Mouse (Mus musculus): ENCODE measurements around the gene Cald1. TPM values are rescaled to one million over a fixed set of nuclear protein-coding genes. Genes with fewer than 3 reads are reported as not detected.

The Cald1 gene
- polyA plus RNA-seq, 1 experiment from 2014 or later = 336 TPM

DNA sequence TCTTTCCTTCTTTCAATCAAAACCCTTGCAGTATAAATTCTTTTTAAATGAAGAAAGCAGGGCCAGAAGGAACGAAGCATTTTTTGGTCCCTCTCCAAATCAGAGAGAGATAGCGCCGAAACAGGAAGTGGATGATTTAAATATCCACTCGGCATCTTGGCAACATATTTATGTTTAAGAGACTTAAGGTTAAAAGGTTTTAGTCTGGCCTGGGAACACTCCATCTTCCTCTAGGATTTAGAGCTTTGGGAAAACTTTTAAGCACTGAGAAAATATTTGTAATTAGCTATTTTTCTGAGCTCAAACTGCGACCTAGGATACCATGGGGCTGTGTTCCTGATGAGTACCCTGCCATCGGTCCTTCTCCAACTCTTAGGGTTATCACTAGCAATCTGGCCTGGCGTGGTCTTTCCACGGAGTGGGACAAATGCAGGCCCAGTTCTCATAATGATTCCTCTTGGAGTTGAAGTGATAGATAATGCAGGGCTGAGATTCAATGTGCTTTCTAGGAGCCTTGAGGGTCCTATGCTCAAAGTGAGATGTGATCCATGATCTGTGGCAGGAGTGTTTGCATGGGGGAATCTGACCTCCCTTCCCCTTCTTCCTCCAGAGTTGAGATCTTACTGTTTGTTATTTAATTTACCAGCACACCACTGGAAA lies 28.4 kb downstream of the Cald1 start:
- Histone ChIP-seq H3K36me3 (ENCODE audit: control insufficient read depth, insufficient read depth, low read length) (no peaks in the 10 kb centered on the region), H3K4me3 (ENCODE audit: low read length) (no peak overlapping the region), H3K4me1 (ENCODE audit: control insufficient read depth, insufficient read depth, low read length) (peaks cover 6% of the 10 kb centered on the region; the same call in 1 of the 2 replicates), H3K27me3 (replicated peaks; ENCODE audit: control insufficient read depth, insufficient read depth, low read length) (no peaks in the 10 kb centered on the region), H3K9ac (ENCODE audit: low read depth, low read length) (no peak overlapping the region), H3K9me3 (ENCODE audit: control insufficient read depth, low read length) (no peaks in the 10 kb centered on the region), H3K4me2 (ENCODE audit: low read depth, low read length) (0 out of 2 replicates have a peak overlapping the region, but pooled peaks have one; percentile 2), H3K27ac (ENCODE audit: low read length) (peak overlapping the region; percentile 29; the same call in 1 of the 2 replicates)
- 46% methylated on average over 8 of the region's 8 CpGs for WGBS
- ATAC-seq = no peak

DNA sequence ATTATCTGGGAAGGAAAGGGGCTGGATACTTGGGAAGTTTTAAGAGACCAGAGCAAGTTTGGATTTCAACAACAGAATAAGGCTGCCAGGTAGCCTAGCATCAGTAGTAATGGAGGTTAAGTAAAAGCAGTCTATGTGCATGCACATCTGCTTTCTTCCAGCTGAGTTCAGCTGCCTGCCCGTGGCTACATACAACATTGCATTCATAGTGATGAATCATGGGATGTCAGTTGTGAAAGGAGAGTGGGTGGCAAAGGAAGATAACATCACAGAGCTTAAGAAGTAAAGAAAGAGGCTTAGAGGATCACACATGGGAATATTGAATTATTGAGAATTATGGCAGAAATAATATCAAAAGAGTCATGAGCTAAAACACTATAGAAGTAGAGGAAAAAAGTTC lies 29.8 kb downstream of the Cald1 start:
- Histone ChIP-seq H3K4me2 (ENCODE audit: low read depth, low read length) (no peak overlapping the region), H3K27ac (ENCODE audit: low read length) (no peak overlapping the region), H3K36me3 (ENCODE audit: control insufficient read depth, insufficient read depth, low read length) (no peaks in the 10 kb centered on the region), H3K9ac (ENCODE audit: low read depth, low read length) (no peak overlapping the region), H3K4me3 (ENCODE audit: low read length) (no peak overlapping the region), H3K4me1 (ENCODE audit: control insufficient read depth, insufficient read depth, low read length) (peaks cover 5% of the 10 kb centered on the region; the same call in 1 of the 2 replicates), H3K27me3 (replicated peaks; ENCODE audit: control insufficient read depth, insufficient read depth, low read length) (no peaks in the 10 kb centered on the region), H3K9me3 (ENCODE audit: control insufficient read depth, low read length) (no peaks in the 10 kb centered on the region)
- no peak for ATAC-seq
- WGBS = 46% methylated on average over 1 of the region's 1 CpGs

DNA sequence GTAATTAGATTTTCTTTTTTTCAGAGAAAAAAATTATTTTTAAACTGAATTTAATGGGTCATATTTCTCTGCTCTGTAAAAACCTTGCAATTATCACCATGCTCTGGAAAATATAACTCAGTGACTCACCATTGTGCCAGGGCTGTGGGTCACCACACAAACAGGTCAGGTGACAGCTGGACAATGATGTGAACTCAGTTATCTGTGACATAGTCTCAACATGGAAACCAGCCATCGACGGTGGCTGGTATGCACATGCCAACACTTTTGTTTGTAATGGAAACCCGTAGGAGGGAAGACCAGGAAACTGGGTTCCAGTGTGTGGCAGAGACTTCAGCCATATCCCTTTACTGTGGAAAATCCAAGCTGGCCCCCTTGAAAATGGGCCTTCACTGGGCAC lies 35.5 kb downstream of the Cald1 start:
- Histone ChIP-seq H3K4me3 (ENCODE audit: low read length) (no peak overlapping the region), H3K4me1 (ENCODE audit: control insufficient read depth, insufficient read depth, low read length) (peaks cover 10% of the 10 kb centered on the region; the same call in 1 of the 2 replicates), H3K27me3 (replicated peaks; ENCODE audit: control insufficient read depth, insufficient read depth, low read length) (no peaks in the 10 kb centered on the region), H3K4me2 (ENCODE audit: low read depth, low read length) (no peak overlapping the region), H3K27ac (ENCODE audit: low read length) (no peak overlapping the region), H3K9me3 (ENCODE audit: control insufficient read depth, low read length) (no peaks in the 10 kb centered on the region), H3K36me3 (ENCODE audit: control insufficient read depth, insufficient read depth, low read length) (no peaks in the 10 kb centered on the region), H3K9ac (ENCODE audit: low read depth, low read length) (no peak overlapping the region)
- ATAC-seq = no peak
- 65% methylated on average over 3 of the region's 3 CpGs for WGBS

DNA sequence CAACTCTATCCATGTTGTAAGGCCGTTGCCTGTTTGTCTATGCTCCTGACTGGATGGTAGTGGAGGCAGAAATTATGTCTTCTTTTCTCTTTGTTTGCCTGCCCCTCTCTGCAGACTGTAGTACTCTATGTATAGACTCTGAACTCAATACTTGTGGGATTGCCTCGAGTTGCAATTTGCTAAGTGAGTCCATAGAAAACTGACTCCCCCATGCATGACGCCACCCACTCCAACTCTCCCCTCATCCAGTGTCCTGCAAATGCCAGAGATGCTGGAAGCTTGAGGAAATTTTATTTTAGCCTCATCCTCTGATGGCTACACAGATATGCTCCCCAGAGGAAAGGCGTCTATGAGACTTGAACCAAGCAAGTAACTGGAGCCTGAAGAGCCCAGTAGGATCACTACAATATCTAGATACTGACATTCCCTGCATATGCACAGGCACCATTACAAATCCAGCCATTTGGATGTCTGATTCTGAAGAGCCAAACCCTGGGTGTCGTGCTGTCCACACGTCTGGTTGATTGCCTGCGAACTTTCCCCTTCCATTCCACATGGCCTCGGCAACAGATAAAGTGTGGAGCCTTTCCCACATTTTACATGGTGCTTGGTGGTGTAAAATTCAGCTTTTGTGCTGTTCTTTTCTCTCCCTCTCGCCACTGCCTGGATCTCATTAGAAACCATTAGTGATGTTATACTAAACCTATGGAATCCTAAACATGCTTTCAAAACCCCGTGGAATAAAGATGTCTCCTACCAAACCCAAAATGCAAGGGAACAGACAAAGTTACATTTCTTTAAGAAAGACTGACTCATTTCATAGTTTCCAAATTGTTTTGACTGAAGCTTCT lies 39.5 kb downstream of the Cald1 start:
- Histone ChIP-seq H3K4me2 (ENCODE audit: low read depth, low read length) (no peak overlapping the region), H3K9ac (ENCODE audit: low read depth, low read length) (no peak overlapping the region), H3K9me3 (ENCODE audit: control insufficient read depth, low read length) (no peaks in the 10 kb centered on the region), H3K27me3 (replicated peaks; ENCODE audit: control insufficient read depth, insufficient read depth, low read length) (no peaks in the 10 kb centered on the region), H3K36me3 (ENCODE audit: control insufficient read depth, insufficient read depth, low read length) (no peaks in the 10 kb centered on the region), H3K27ac (ENCODE audit: low read length) (peak overlapping the region; percentile 5; the same call in 1 of the 2 replicates), H3K4me1 (ENCODE audit: control insufficient read depth, insufficient read depth, low read length) (peaks cover 17% of the 10 kb centered on the region; the same call in 1 of the 2 replicates), H3K4me3 (ENCODE audit: low read length) (no peak overlapping the region)
- no peak for ATAC-seq
- 55% methylated on average over 10 of the region's 10 CpGs for WGBS

DNA sequence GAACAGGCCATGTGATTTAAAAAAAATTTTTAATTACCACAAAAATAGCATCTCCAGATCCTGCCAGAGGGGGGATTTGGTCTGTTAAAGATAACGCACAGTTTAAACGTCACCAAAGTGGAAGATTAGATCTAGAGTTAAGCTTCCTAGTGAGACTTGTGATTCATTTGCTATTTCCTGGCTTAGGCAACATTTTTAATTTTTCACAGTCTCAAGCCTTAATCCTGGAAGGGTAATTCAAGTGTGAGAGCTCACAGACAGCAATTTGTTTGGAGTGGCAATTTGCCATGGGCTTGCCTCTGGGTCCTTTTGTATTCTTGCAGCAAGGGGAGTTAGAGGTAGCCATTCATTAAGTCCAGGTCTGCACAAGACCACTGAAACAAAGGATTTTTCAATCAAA lies 40.4 kb downstream of the Cald1 start:
- Histone ChIP-seq H3K27ac (ENCODE audit: low read length) (no peak overlapping the region), H3K9me3 (ENCODE audit: control insufficient read depth, low read length) (no peaks in the 10 kb centered on the region), H3K9ac (ENCODE audit: low read depth, low read length) (no peak overlapping the region), H3K36me3 (ENCODE audit: control insufficient read depth, insufficient read depth, low read length) (no peaks in the 10 kb centered on the region), H3K4me2 (ENCODE audit: low read depth, low read length) (no peak overlapping the region), H3K4me1 (ENCODE audit: control insufficient read depth, insufficient read depth, low read length) (peaks cover 15% of the 10 kb centered on the region; the same call in 1 of the 2 replicates), H3K4me3 (ENCODE audit: low read length) (no peak overlapping the region), H3K27me3 (replicated peaks; ENCODE audit: control insufficient read depth, insufficient read depth, low read length) (no peaks in the 10 kb centered on the region)
- ATAC-seq = no peak
- WGBS = 30% methylated on average over 2 of the region's 2 CpGs

DNA sequence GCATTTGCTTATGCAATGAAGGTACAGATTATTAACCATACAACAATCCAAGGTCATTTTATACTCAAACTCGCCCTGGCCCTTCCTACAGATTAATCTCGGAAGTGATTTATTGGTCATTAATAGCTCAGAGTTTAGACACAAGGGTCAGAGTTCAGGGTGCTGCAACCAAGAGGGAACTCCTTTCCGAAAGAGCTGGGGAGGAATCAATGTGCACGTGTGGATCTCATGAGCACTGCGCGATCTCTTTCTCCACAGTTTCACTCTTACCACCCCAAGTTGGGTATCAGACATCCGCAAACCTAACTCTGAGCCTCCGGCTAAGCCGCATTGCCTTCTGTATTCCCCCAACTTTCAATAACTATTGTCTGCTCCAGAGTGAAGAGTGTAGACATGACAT lies 41.9 kb downstream of the Cald1 start:
- ATAC-seq = peak; percentile 80
- H3K9ac ChIP-seq (ENCODE audit: low read depth, low read length) = peak overlapping the region; percentile 25; the same call in 1 of the 2 replicates

DNA sequence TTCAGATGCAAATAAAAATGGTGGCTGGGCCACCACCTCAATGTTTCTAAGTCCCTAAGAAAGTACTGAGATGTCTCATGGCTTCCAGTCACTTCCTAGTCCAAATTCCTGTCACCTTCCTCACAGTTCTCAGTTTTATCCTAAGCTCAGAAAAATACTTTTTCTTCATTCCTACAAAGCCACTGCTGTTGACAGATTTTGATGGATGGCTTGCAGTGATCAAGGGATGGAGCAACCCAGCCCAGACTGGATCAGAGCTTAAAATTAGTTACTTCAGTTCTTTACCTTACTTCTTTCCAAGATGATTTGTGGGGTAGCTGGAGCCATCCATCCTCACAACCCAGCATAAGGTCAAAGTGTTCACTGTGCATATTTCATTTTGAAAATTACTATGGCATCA lies 42.8 kb downstream of the Cald1 start:
- no peaks in the 10 kb centered on the region for H3K36me3 ChIP-seq (ENCODE audit: control insufficient read depth, insufficient read depth, low read length)
- ATAC-seq = no peak
- H3K4me2 ChIP-seq (ENCODE audit: low read depth, low read length) = no peak overlapping the region
- 0 out of 2 replicates have a peak overlapping the region, but pooled peaks have one; percentile 11 for H3K27ac ChIP-seq (ENCODE audit: low read length)
- H3K27me3 ChIP-seq (replicated peaks; ENCODE audit: control insufficient read depth, insufficient read depth, low read length) = no peaks in the 10 kb centered on the region
- H3K9ac ChIP-seq (ENCODE audit: low read depth, low read length) = no peak overlapping the region
- H3K4me3 ChIP-seq (ENCODE audit: low read length) = no peak overlapping the region
- no peaks in the 10 kb centered on the region for H3K9me3 ChIP-seq (ENCODE audit: control insufficient read depth, low read length)
- H3K4me1 ChIP-seq (ENCODE audit: control insufficient read depth, insufficient read depth, low read length) = peaks cover 15% of the 10 kb centered on the region; the same call in 1 of the 2 replicates

More for the DNA sequence above, 41.9 kb downstream of the Cald1 start:
- 55% methylated on average over 9 of the region's 9 CpGs for WGBS
- Histone ChIP-seq H3K4me3 (ENCODE audit: low read length) (no peak overlapping the region), H3K27me3 (replicated peaks; ENCODE audit: control insufficient read depth, insufficient read depth, low read length) (no peaks in the 10 kb centered on the region), H3K9me3 (ENCODE audit: control insufficient read depth, low read length) (no peaks in the 10 kb centered on the region), H3K36me3 (ENCODE audit: control insufficient read depth, insufficient read depth, low read length) (no peaks in the 10 kb centered on the region), H3K4me1 (ENCODE audit: control insufficient read depth, insufficient read depth, low read length) (peaks cover 15% of the 10 kb centered on the region; the same call in 1 of the 2 replicates), H3K27ac (ENCODE audit: low read length) (no peak overlapping the region), H3K4me2 (ENCODE audit: low read depth, low read length) (0 out of 2 replicates have a peak overlapping the region, but pooled peaks have one; percentile 17)

DNA sequence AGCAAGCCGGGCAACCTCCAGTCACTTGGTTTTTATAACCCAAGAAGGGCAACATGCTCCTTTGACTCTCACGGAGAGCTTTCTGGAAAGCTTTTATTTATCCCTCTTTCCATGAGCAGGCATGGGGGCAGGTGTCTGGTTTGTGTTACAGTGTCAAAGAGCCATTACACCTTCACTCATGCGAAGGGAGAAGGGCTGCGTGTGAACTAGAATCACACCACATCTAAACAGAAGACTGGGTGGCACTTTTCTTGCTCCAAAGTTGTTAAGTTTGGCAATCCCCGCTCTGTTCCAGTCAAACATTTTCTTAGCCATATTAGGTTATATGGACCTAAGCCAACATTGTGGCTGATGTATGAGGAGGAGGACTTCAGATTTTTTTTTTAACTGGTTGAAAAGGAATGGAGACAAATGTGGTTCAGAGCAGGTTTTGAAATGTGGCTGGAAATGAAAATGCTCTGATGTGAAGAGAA lies 43.8 kb downstream of the Cald1 start:
- H3K4me1 ChIP-seq (ENCODE audit: control insufficient read depth, insufficient read depth, low read length) = peaks cover 15% of the 10 kb centered on the region; the same call in 1 of the 2 replicates
- H3K27ac ChIP-seq (ENCODE audit: low read length) = peak overlapping the region; percentile 34

DNA sequence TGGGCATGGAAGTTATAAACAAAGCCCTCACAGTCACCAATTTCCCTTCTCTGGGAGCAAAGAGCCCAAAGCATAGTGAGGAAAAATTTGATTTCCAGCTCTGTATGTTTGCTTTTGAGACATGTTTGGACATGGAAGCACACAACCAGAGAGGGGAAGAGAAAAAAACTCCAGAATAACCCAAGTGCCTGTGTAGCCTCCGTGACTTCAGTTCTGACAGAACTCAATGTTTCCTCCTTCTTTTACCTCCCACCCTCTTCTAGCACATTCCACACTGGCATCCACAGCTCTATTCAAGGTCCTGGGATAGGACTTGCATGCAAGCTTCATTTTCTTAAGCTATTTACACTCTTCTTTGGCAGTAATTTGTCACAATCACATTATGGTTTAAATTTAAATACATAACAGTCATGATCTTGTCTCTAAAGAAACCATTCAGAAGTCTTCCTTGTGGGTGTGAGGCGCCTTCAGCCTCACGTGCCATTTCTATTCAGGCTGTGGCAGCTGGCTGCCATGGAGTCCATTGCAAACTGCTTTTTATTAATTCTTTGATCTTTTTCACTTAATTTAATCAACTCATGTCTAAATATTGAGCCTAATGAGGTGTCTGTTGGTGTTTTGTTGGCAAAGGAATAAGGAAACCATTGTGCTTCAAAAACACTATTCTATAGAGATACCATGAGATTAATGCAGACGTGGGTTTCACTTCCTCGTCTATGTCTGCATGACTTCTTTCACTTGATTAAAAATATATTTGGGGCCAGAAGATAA lies 49.9 kb downstream of the Cald1 start:
- no peaks in the 10 kb centered on the region for H3K4me1 ChIP-seq (ENCODE audit: control insufficient read depth, insufficient read depth, low read length)
- H3K27ac ChIP-seq (ENCODE audit: low read length) = no peak overlapping the region
- no peaks in the 10 kb centered on the region for H3K27me3 ChIP-seq (replicated peaks; ENCODE audit: control insufficient read depth, insufficient read depth, low read length)
- no peak overlapping the region for H3K4me3 ChIP-seq (ENCODE audit: low read length)
- 74% methylated on average over 5 of the region's 5 CpGs for WGBS
- H3K9me3 ChIP-seq (ENCODE audit: control insufficient read depth, low read length) = no peaks in the 10 kb centered on the region
- no peak overlapping the region for H3K4me2 ChIP-seq (ENCODE audit: low read depth, low read length)
- no peak overlapping the region for H3K9ac ChIP-seq (ENCODE audit: low read depth, low read length)
- no peak for ATAC-seq
- H3K36me3 ChIP-seq (ENCODE audit: control insufficient read depth, insufficient read depth, low read length) = no peaks in the 10 kb centered on the region

More for the DNA sequence above, 43.8 kb downstream of the Cald1 start:
- Histone ChIP-seq H3K9me3 (ENCODE audit: control insufficient read depth, low read length) (no peaks in the 10 kb centered on the region), H3K4me2 (ENCODE audit: low read depth, low read length) (no peak overlapping the region), H3K9ac (ENCODE audit: low read depth, low read length) (no peak overlapping the region), H3K27me3 (replicated peaks; ENCODE audit: control insufficient read depth, insufficient read depth, low read length) (no peaks in the 10 kb centered on the region), H3K36me3 (ENCODE audit: control insufficient read depth, insufficient read depth, low read length) (no peaks in the 10 kb centered on the region), H3K4me3 (ENCODE audit: low read length) (no peak overlapping the region)
- WGBS = 48% methylated on average over 5 of the region's 5 CpGs
- no peak for ATAC-seq

Data from intestine, embryonic 16.5 days (tissue).